Mouse (Mus musculus) forebrain, embryonic 14.5 days (tissue): ENCODE measurements around the gene Foxd3. TPM values are rescaled to one million over a fixed set of nuclear protein-coding genes. Genes with fewer than 3 reads are reported as not detected.

Experiments
- ATAC-seq: fragments of 200-750 bp; cut with Nextera tagmentation; 2 replicates; pipeline ENCODE4 v1.8.0; 2017; ENCODE audit warnings: mild to moderate bottlenecking, moderate library complexity
- DNase-seq: peaks from one replicate; pipeline ENCODE4 v3.0.0-alpha.2; 2015; ENCODE audit warnings: low spot score
- H3K27ac ChIP-seq: fragments of 300-500 bp; sonication (generic); 2 replicates; pipeline ENCODE4 v1.5.1; 2014; ENCODE audit warnings: low read depth, mild to moderate bottlenecking, control low read depth, low read length, moderate library complexity
- H3K27me3 ChIP-seq: fragments of 300-500 bp; sonication (generic); replicated peaks from 2 replicates; pipeline ENCODE4 v1.6.1; 2014; ENCODE audit warnings: low read length, control low read depth, mixed read lengths; ENCODE audit not compliant: control insufficient read depth, insufficient read depth
- H3K36me3 ChIP-seq: fragments of 300-500 bp; sonication (generic); 2 replicates; pipeline ENCODE4 v1.6.1; 2014; ENCODE audit warnings: low read length, control low read depth; ENCODE audit not compliant: control insufficient read depth, insufficient read depth
- H3K4me1 ChIP-seq: fragments of 300-500 bp; sonication (generic); 2 replicates; pipeline ENCODE4 v1.6.1; 2014; ENCODE audit warnings: antibody characterized with exemption, low read length, control low read depth; ENCODE audit not compliant: control insufficient read depth, insufficient read depth
- H3K4me2 ChIP-seq: fragments of 300-500 bp; sonication (generic); 2 replicates; pipeline ENCODE4 v1.6.1; 2014; ENCODE audit warnings: mild to moderate bottlenecking, control low read depth, low read length
- H3K4me3 ChIP-seq: fragments of 300-500 bp; sonication (generic); 2 replicates; pipeline ENCODE4 v1.5.1; 2014; ENCODE audit warnings: low read depth, low read length, control low read depth
- H3K9ac ChIP-seq: fragments of 300-500 bp; sonication (generic); 2 replicates; pipeline ENCODE4 v1.6.1; 2014; ENCODE audit warnings: mild to moderate bottlenecking, low read length, control low read depth, moderate library complexity
- H3K9me3 ChIP-seq: fragments of 300-500 bp; sonication (generic); replicated peaks from 2 replicates; pipeline ENCODE4 v1.6.1; 2016; ENCODE audit warnings: low read length, control low read depth, mixed read lengths; ENCODE audit not compliant: control insufficient read depth
- WGBS: fragments of 180-500 bp; shearing (Covaris S2); extraction: QIAGEN DNeasy Blood & Tissue Kit; methylation state at CpG from one replicate; pipeline ENCODE4 v1.1.7; 2014; 5-methylcytosine and 5-hydroxymethylcytosine counted together
- polyA plus RNA-seq: library from polyadenylated mRNA; unstranded; fragments of >200 nt; fragmentation: Nextera tagmentation; extraction: Ambion mirVana; gene quantifications from 2 replicates; pipeline ENCODE4 v1.2.1, GENCODE M21; 2014

Foxd3 gene
- polyA plus RNA-seq, 1 experiment from 2014 or later: not detected

- H3K36me3 ChIP-seq: no peaks in the 10 kb centered on the region
- H3K4me3 ChIP-seq: no peak overlapping the region
- peaks cover 83% of the 10 kb centered on the region for H3K27me3 ChIP-seq
- no peaks in the 10 kb centered on the region for H3K9me3 ChIP-seq
- DNase-seq (no peak), ATAC-seq (no peak)
- peaks cover 7% of the 10 kb centered on the region; the same call in 1 of the 2 replicates for H3K4me1 ChIP-seq
- H3K27ac ChIP-seq: no peak overlapping the region
- 1% methylated on average over 27 of the region's 27 CpGs for WGBS
- no peak overlapping the region for H3K9ac ChIP-seq
- no peak overlapping the region for H3K4me2 ChIP-seq
Measured at GRCm38 (mm10) chr4:99654621-99655296, 1.3 kb upstream of the Foxd3 start.

DNA sequence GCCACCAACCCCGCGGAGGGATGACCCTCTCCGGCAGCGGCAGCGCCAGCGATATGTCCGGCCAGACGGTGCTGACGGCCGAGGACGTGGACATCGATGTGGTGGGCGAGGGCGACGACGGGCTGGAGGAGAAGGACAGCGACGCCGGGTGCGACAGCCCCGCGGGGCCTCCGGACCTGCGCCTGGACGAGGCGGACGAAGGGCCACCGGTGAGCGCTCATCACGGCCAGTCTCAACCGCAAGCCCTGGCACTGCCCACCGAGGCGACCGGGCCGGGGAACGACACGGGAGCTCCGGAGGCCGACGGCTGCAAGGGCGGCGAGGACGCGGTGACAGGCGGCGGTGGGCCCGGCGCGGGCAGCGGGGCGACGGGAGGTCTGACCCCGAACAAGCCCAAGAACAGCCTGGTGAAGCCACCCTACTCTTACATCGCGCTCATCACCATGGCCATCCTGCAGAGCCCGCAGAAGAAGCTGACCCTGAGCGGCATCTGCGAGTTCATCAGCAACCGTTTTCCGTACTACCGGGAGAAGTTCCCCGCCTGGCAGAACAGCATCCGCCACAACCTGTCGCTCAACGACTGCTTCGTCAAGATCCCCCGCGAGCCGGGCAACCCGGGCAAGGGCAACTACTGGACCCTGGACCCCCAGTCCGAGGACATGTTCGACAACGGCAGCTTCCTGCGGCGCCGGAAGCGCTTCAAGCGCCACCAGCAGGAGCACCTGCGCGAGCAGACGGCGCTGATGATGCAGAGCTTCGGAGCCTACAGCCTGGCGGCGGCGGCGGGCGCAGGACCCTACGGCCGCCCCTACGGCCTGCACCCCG lies 718 bp downstream of the Foxd3 start:
- Histone ChIP-seq H3K27ac (no peak overlapping the region), H3K27me3 (peaks cover 83% of the 10 kb centered on the region), H3K4me1 (peaks cover 4% of the 10 kb centered on the region; the same call in 1 of the 2 replicates), H3K4me2 (peak overlapping the region; percentile 41), H3K9ac (no peak overlapping the region), H3K36me3 (no peaks in the 10 kb centered on the region), H3K4me3 (peak overlapping the region; percentile 26), H3K9me3 (no peaks in the 10 kb centered on the region)
- under 1% methylated on average over 83 of the region's 92 CpGs for WGBS
- DNase-seq (no peak), ATAC-seq (peak; percentile 53; the same call in 1 of the 2 replicates)

- peak; percentile 29; the same call in 1 of the 2 replicates for ATAC-seq
- H3K27me3 ChIP-seq: peaks cover 82% of the 10 kb centered on the region
- H3K4me2 ChIP-seq: peak overlapping the region; percentile 41
- H3K4me3 ChIP-seq: peak overlapping the region; percentile 26
- under 1% methylated on average over 47 of the region's 62 CpGs for WGBS
- no peak for DNase-seq
- no peaks in the 10 kb centered on the region for H3K36me3 ChIP-seq
- no peak overlapping the region for H3K9ac ChIP-seq
- H3K9me3 ChIP-seq: no peaks in the 10 kb centered on the region
- peaks cover 4% of the 10 kb centered on the region; the same call in 1 of the 2 replicates for H3K4me1 ChIP-seq
- no peak overlapping the region for H3K27ac ChIP-seq
Measured at GRCm38 (mm10) chr4:99657430-99657820, 1.3 kb downstream of the Foxd3 start.

GRCm38 (mm10) chr4:99657831-99658470 lies 1.9 kb downstream of the Foxd3 start:
- no peaks in the 10 kb centered on the region for H3K36me3 ChIP-seq
- H3K27ac ChIP-seq: no peak overlapping the region
- no peak overlapping the region for H3K9ac ChIP-seq
- under 1% methylated on average over 22 of the region's 41 CpGs for WGBS
- no peak for DNase-seq
- peak overlapping the region; percentile 26 for H3K4me3 ChIP-seq
- no peaks in the 10 kb centered on the region for H3K9me3 ChIP-seq
- peak; percentile 40; the same call in 1 of the 2 replicates for ATAC-seq
- H3K4me2 ChIP-seq: peak overlapping the region; percentile 41
- peaks cover 4% of the 10 kb centered on the region; the same call in 1 of the 2 replicates for H3K4me1 ChIP-seq
- peaks cover 83% of the 10 kb centered on the region for H3K27me3 ChIP-seq

DNA sequence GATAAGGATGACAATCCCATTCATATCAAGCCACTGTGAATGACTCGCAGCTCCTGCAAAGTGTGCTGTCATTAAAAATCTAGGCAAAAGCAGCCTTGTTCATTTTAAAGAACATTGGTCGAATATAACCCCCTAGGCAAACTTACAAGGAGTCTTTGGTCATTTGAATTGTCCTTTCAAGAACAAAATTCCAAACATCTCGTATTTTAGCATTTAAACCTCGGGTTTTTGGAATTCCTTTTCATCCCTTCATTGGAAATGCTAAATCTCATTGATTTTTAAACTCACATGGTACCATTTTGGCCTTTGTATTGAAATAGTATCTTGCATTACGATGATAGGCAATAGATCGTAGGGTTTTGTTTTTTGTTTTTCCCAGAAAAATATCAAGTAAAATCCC lies 2.8 kb downstream of the Foxd3 start:
- no peak overlapping the region for H3K27ac ChIP-seq
- H3K36me3 ChIP-seq: no peaks in the 10 kb centered on the region
- no peak overlapping the region for H3K4me2 ChIP-seq
- peaks cover 83% of the 10 kb centered on the region for H3K27me3 ChIP-seq
- peaks cover 4% of the 10 kb centered on the region; the same call in 1 of the 2 replicates for H3K4me1 ChIP-seq
- DNase-seq (no peak), ATAC-seq (no peak)
- no peak overlapping the region for H3K9ac ChIP-seq
- 16% methylated on average over 6 of the region's 6 CpGs for WGBS
- no peaks in the 10 kb centered on the region for H3K9me3 ChIP-seq
- no peak overlapping the region for H3K4me3 ChIP-seq

DNA sequence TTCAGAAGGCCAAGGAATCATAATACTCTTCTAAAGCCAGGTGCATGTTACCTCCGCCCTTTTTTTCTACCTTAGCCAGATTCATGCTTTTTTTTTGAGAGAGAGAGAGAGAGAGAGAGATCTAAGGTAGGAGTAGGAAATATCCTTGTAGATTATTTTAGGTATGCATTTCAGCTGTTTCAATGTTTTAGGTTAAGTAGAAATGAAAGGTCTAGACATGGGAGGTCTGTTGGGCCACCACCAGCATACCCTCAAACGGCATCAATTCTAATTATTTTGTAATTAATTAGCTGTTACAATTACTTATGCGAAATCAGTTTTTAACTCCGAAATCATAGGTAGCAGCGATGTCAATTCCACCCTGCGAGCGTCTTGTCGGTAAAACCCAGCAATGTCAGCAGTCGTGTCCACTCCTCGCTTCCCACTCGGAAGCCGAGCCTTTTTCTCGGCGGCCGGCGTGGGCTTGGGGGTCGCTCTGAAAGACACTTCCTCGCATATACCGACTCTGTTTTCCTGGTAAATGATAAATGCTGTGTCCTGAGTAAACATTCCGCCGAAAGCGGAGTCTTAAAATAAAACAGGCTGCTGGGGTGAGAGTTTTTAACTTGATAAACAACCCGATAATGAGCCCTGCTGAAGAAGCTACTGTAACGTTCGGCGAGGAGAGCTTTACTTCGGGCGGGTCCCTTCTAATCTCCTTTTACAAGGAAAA lies 3.4 kb downstream of the Foxd3 start:
- Histone ChIP-seq H3K9ac (no peak overlapping the region), H3K4me3 (no peak overlapping the region), H3K9me3 (no peaks in the 10 kb centered on the region), H3K4me2 (no peak overlapping the region), H3K27ac (no peak overlapping the region), H3K36me3 (no peaks in the 10 kb centered on the region), H3K27me3 (peaks cover 83% of the 10 kb centered on the region), H3K4me1 (peaks cover 4% of the 10 kb centered on the region; the same call in 1 of the 2 replicates)
- 2% methylated on average over 28 of the region's 28 CpGs for WGBS
- DNase-seq: no peak
- ATAC-seq: no peak

DNA sequence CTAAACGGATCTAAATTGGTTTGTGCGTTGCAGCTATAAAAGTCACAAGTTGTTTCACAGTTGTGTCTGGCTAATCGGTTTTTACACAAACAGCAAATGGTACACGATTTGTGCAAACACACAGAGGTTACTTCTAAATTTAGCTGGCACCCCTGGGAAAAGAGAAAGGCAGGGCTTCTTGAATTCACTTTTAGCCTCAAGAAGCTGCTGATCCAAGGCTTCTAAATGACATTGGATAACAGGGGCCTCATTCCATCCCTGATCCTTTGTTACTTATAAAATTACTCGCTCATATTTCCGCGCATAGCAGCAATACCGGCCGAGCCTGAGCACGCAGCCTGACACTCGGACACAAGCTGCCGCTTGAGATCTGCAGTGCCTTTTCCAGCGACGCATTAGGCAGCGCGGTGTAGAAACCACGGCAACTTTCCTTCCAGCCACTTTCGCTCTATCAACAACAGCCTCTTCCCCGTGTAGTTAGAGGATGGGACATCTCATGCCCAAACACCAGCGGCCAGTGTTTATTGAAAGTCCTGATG lies 4.0 kb downstream of the Foxd3 start:
- DNase-seq: no peak
- Histone ChIP-seq H3K9ac (no peak overlapping the region), H3K4me2 (no peak overlapping the region), H3K36me3 (no peaks in the 10 kb centered on the region), H3K27me3 (peaks cover 82% of the 10 kb centered on the region), H3K9me3 (no peaks in the 10 kb centered on the region), H3K4me1 (peaks cover 4% of the 10 kb centered on the region; the same call in 1 of the 2 replicates), H3K27ac (no peak overlapping the region), H3K4me3 (no peak overlapping the region)
- no peak for ATAC-seq
- WGBS: under 1% methylated on average over 20 of the region's 20 CpGs

GRCm38 (mm10) chr4:99660981-99661380 lies 4.9 kb downstream of the Foxd3 start:
- peak; percentile 87 for DNase-seq
- Histone ChIP-seq H3K27ac (no peak overlapping the region), H3K9me3 (no peaks in the 10 kb centered on the region), H3K4me3 (no peak overlapping the region), H3K36me3 (no peaks in the 10 kb centered on the region), H3K9ac (no peak overlapping the region), H3K4me2 (no peak overlapping the region), H3K4me1 (0 out of 2 replicates have a peak, but pooled peaks cover 2% of the 10 kb centered on the region), H3K27me3 (peaks cover 76% of the 10 kb centered on the region)
- ATAC-seq: peak; percentile 22; the same call in 1 of the 2 replicates
- under 1% methylated on average over 11 of the region's 11 CpGs for WGBS
